Mouse (Mus musculus): Measurements from ENCODE around the gene Osbpl3. TPM values are rescaled to one million over a fixed set of nuclear protein-coding genes. Genes with fewer than 3 reads are reported as not detected.

The Osbpl3 gene
- total RNA-seq, 2 experiments from 2014 or later: 26.2 to 37.8 TPM

DNA sequence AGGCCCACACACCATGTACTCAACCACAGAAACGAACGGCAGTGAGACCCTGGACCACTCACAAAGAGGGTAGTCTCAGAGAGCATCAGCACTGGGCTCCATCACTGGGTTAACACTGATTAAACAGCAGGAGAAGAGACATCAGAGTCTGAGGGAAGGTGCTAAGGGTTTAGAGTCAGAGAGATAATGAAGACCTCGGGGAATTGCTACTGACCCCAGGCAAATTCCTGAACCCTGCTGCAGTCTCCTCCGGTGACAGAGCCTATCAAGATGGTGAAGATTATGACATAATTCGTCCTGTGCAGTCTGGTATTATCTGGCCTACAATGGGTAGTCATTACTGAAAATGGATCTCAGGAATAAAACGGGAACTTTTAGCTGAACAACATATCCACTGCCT, 2.4 kb downstream of the Osbpl3 start:
- DNase-seq: no peak

DNA sequence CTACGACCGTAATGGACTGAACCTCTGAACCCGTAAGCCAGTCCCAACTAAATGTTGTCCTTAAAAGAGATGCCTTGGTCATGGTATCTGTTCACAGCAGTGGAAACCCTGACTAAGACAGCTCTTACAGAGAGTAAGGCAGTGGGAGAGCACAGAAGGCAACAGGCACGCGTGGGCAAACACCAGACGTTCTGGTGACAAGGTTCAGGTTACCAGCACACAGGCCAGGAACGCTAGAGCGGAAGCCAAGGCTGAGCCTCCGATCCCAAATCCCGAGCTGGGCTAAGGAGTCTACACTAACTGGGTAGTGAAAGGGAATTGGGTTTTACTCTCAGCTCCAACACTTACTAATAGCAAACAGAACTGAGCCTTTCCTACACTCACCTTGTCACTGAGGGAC, 3.8 kb downstream of the Osbpl3 start:
- no peak for DNase-seq

DNA sequence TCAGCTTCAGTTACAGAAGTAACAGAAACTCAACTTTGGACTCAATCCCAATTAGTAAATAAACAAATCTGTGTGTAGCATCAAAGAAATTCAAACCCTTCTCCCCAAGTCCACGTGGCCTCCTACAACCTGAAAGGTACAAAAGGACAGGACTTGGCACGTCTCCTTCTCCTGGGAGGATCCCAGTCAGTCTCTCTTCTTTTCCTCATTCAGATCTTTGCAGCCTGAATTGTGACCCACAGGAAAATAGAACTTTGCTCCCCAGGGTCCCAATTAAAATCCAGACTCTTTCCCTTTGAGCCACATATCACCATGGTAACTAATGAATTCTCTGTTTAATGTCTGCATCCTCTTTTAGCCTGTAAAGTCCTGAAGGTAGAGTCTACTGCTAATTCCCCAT, 10.4 kb downstream of the Osbpl3 start:
- no peak for DNase-seq

DNA sequence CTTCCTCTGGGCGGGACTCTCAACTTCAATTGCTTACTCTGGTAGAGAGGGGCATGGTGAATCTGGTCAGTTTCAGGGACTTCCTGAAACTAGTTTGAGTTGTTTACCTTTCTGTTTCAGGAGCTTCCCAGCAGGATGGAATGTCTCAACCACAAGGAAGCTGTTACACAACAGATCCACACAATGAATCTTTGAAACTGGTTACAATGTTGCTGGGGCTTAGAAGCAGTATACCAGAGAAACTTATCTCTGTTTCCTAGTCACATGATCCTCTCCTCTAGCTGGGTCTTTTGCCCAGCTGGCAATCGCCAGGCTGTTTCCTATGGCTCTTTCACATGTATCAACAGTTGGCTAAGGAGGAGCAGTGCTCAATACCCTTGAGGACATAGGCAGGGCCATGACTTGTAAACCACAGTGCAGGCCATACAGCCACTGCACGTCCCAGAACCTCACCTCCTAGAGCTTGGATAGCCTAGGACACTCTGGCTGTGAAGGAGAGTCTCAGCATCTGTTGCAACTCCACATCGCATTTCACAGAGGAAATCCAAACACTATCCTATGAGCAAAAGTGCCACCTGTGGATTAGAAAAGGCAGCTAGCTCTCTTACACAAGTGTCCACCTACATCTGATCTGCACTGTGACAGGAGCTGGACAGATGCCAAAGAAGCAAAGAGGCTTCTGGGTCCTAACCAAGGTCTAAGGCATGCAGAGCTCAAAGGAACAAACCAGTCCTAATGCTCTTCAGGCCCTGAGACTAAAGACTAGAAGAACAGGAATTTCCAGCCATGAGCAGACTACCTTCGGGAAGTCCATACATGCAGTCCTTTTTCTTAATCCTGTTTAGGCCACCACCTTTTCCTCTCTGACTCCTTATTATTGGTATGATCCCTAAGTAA, 14.8 kb downstream of the Osbpl3 start:
- DNase-seq: no peak

DNA sequence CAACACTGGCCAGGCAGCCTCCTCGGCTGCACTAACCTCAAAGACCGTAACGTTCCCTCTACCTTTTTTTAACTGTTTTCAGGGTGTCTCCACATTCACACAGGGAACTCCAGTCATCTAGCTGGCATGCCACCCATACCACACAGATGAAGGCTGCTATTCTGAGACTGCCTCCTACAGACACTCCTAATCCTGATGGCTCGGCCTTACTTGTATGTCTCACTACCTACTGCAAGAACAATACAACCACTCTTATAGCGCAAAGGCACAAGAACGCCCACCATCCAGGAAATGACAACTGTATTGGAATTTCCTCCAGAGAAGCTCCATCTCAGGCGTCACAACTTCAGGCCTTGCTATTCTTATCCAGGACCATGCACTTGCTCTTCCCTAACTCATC, 15.8 kb downstream of the Osbpl3 start:
- no peak for DNase-seq

DNA sequence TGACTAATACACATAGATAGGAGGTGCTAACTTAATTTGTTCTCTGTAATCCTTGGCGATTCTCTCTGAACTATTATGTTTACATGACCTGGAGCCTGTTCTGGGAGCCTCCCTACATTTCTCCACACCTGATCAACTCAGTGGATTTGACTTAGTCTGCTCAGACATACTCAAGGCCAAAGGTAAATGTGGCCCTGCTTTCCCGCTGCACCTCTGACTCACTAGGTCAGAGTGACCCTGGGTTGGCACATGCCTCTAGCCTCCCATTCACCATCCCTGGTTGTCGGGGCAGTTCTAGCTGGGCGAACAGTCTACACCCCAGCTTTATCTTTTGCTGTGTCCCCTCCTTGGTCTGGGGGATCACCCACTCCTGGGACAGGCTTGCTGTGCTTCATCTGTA, 17.1 kb downstream of the Osbpl3 start:
- peak; percentile 22 for DNase-seq

DNA sequence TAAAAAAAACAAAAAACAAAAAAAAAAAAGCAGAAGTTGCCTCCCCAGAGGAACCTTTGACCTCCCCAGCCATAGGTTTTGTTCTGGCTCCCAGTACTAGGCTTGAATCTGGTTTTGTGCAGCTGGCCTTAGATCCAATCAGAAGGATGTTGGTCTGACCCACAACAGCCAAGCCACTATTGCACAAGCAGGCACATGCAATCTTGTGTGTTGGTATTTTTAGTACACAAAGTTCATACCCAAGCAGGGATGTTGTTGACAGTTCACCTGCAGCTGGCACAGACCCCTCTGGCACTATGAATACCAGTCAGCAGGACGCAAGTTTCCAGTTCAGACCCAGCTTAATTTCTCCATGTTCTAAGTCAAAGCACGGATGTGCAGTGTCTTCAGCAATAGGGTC, 18.2 kb downstream of the Osbpl3 start:
- DNase-seq: peak; percentile 36

DNA sequence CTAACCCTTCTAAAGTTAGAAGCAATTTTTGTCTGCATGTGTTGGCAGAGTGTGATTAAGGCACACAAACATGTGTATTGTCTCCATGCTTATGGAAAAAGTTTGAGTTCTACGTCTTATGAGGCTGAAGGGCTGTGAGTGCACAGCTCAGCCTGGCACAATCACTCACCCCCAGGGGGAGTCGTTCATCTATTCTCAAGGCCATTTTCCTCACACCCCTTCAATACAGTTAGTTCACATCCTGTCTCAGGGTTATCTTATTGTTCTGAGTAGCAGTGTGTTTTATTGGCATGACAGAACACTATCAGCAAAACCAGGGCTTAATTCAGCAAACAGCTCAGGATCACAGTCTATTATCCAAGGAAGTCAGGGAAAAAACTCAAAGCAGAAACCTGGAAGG, 19.3 kb downstream of the Osbpl3 start:
- DNase-seq: no peak

DNA sequence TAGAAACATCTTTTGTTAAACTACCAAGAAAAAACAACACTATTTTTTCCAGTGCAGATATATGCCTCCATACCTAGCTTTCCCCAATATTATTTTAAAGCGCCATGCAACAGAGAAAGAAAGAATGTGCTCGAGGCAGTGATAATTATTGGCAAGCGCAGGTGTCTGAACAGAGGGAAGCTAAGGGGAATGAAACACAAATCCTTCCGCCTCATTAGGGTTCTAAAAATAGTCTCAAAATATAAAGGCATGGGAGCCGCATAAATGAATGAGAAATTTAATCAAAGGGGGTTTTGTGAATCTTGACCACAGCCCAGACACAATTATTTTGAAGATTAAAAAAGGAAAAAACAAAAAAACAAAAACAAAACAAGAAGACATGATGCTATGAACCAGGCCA, 23.5 kb downstream of the Osbpl3 start:
- no peak for DNase-seq

DNA sequence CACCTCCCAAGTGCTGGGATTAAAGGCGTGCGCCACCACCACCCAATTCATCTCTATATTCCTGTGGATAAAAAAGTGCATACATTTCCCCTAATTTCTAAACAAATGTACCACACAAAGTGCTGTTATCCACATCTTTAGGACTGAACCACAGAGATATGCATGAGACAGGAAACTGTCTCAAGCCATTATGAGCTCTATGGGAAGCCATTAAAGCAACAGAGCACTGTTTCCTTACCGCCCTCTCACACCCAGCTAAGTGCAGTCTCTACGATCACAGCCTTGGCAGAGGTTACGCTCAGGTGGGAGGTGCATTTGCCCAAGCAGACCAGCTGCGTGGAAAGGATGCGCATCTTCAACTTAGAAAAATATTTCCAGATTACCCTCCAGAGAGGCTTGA, 26.7 kb downstream of the Osbpl3 start:
- no peak for DNase-seq

DNA sequence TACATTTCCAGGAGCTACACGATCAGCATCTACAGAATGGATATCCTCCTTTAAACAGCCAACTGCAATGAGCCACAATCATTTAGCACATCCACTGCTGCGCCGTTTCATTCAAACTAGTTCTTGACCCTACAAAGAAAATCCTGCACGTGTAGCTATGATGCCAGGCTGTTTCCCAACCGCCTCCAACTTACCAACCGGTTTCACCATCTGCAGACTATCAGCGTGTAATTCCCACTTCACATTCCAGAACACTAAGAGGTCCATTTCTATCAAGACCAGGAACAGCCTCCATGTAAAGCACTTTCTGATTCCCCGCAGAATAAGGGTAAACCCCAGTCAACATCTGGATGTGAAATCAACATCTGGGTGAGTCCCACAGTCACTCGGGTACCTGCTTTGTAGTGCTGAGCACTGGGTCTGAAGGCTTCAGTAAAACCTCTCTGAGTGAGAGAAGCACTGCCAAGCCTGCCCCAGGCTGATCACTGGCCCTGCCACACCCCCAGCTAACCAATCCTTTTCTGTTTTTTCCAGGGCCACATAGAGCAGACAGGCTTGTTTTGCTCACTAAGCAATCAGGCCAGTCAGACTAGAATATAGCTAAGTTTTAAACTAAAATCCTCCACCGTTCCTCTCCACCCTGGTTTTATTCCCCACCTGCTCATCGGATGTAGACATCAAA, 28.8 kb downstream of the Osbpl3 start:
- no peak for DNase-seq

DNA sequence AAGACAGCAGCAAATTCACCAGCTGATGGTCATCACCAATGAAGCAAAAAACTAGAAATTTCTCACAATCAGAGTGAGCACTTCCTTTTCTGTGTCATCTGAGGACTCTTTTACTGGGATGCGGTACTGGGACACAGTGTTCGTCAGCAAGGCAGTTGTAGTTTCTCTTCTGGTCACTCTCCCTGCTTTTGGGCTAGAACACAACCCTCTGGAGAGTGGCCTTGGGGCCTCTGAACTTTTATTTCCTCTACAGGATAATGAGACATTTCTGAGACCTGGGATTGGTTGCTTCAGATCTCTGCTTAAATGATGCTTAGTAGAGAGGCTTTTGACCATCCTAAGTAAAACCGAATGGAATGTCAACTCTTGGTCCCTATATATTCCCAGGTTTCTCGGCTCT, 29.4 kb downstream of the Osbpl3 start:
- no peak for DNase-seq

DNA sequence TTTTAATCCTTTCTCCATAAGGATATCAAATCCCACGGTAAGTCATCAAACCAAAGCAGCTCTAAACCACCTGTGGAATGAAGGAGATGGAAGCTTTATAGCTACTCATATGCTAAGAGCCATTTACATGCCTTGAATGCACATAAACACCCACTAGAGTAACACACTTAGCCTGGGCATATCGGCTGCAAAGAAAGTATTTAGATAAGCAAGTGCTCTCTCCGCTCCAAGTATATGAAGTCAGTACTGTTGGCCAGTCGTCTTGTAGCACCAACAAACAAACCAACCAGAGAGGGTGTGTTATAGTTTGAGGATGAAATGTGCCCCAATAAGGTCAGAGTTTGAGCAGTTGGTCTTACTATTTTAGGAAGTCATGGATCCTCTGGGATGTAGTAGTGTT, 31.7 kb downstream of the Osbpl3 start:
- DNase-seq: no peak

DNA sequence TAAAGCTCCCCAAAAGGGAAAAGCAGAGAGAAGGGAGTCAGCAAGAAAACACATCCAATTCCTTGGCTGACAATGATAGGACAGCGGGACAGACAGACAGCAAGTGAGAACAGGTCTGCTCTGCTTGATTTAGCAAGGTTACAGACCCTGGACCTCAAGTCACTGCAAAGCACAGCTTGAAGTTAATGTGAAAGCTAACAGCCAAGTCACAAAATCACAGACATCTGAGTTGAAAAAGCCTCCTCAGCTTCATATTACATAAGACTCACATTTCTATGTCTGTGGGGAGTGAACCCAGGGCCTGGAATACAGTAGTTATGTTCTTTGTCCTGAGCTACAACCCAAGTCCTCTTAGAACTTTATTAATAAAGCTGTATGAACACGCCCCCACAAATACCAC, 35.6 kb downstream of the Osbpl3 start:
- no peak for DNase-seq

DNA sequence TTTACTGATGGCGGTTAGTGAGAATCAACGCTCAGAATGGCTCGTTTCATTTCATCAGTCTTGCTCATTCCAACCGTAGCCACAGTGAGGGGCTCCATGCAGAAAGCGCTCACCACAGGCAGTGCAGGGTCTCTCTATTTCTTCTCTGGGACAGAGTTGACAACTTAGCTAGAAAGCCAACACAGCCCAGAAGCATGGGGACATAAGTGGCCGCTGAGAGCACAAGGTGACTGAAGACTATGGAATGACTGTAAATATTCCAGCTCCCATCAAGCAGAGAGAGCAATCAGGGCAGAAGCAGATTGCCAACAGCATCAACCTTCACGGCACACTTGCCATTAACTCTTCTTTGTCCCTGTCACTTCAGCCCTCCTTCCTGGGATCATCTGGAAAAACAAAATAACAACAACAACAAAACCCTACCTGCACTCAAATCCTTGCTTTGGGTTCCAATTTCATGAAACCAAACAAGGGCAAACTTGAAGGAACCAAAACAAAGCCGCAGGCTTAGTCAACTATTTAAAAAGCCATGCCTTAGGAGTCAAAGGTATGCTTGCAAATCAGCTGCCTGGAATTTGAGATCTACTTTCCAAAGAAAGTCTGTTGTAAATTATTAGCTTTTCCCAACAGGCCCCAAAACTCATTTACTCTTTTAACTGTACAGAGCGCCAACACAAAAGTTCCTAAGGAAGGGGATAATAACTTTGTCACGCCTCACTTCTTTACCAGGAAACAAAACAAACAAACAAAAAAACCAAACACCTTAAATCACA, 36.3 kb downstream of the Osbpl3 start:
- no peak for DNase-seq

DNA sequence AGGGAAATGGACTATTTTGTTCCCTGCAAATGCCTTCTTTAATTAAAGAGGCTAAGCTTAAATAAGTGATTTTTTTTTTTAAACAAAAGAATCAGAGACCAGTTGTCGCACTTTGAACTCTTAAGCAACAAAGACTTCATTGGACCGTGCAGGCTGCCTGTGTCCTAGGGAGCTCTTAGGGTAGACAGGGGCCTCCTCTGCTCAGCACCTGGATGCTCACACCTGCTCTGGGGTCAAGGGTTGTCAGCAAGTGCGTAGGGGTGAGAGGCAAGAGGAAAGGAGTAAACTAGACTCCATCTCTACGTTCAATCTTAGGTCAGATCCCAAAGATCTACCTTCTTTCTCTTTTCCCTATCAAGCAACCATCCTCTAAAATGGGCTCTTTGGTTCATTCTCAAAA, 37.0 kb downstream of the Osbpl3 start:
- no peak for DNase-seq

DNA sequence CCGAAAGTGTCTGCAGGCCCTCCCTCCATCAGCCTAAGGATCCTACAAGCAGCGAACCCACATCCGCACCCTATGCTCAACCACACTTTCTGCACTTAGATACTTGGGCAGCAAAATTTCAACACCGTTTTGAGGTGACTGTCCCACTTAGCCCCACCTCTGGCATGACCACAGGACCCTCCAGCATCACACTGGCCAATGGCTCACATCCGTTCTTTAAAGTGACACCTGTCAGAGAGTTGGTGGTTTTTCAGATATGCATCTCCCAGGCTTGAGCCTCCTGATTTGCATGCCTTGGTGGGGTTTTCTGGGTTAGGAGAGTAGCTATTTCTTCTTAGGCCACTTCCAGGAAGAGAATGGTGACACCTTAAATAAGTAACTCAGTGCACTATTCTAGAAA, 39.1 kb downstream of the Osbpl3 start:
- no peak for DNase-seq

DNA sequence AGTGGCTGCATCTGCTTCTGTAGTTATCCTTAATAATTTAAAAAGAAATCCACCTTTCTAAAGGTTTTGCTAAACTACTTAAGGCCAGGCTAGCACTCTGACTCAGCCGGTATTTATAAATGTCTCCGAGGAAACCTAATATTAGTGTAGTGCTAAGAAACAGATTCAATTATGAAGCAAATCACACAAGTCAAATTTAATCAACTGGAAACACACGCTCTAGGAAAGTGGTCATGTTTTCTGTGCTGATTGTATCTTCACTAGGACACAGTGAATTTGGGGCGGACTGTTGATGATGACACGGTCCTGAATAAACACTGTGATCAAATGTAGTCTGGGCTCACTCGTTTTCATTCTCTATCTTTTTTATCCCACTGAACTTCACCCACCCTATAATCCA, 40.6 kb downstream of the Osbpl3 start:
- no peak for DNase-seq

DNA sequence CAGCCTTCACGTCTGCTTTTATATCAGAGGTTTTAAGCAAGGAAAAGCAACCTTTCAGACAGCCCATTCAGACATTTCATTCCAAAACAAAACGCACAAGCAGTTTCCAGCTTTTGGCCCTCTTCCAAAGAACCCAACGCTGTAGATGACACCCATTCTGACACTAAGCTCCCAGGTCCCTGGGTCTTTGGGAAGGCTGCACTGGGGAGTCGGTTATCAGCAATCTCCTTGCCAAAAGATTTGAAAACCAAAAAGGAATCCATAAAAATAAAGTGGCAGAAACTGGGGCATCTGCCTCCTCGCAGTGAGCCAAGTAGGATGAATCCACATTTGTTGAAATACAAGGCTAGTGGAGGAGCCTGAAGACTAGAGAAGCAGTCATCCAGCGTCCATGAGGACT, 41.5 kb downstream of the Osbpl3 start:
- DNase-seq: peak; percentile 35

DNA sequence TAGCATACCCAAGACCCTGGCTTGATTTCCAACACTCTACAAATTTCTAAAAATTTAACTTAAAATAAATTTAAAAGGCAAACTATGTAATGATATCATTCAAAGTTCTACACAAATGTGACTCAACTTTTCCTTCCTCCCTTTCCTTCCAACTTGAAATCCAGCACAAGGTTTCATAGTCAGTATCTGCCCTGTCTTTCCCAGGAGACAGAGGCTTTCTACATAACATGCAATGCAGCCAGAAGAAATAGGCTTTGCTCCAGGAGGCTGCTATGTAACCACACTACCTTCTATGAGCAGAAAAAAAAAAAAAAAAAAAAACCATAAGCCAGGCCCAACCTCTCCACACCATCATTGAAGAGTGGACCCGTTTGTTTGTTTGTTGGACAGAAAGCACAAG, 42.6 kb downstream of the Osbpl3 start:
- DNase-seq: peak; percentile 44

DNA sequence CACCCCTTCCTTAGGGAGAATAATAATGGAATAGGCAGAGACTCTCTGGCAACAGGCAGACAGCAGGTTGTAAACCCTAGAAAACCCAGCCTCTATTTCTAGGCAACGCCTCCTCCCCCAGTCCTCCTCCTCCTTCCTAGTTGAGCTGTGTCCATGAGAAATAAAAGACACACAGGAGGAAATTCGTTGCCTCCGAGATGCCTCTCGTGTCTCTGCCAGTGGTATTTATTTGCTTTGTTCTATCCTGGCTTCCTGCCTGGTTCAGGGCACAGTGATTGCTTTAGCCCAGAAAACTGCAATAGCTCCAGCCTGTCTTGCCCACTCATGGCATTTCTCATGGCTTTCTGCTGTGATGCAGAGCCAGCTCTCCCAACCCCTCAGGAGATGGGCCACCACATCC, 43.8 kb downstream of the Osbpl3 start:
- peak; percentile 40 for DNase-seq

DNA sequence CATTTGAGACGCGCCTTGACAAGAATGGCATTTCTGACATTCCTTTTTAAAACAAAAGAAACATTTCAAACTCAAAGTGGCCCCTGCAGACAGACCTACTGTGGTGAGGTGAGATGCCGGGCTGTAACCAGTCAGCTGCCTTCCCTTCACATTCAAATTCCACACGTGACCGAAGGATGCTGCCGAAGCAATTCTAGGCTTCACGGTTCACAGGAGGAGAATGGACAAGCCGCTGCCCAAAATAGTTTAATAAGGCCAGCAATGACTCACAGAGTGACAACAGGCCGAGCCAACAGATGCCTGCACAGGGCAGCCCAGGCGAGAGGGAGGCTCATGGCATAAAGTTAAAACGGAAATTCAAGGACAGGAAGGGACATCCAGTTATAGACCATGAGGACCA, 51.3 kb downstream of the Osbpl3 start:
- DNase-seq: peak; percentile 57

DNA sequence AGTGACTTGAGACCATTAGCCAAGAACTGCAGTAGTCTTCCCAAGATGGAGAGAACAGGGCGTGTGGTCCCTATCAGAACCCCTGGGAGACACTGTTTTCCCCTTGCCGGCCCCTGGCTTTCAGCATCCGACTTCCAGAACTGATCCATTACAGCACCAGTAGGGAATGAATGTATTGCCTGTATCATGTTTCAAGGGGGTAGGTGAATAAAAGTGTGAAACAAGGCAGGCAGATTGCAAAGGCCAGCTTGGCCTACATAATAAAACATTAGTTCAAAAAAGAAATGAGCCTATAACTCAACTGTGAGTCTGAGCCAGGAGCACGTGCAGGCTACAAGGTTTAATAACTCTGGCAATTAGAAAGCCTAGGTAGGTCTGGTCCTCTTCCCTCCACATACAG, 52.5 kb downstream of the Osbpl3 start:
- no peak for DNase-seq

All from adrenal gland, postnatal 10 days (tissue).